Mouse (Mus musculus) kidney, embryonic 14.5 days (tissue): ENCODE results near the gene Ipcef1. TPM values are rescaled to one million over a fixed set of nuclear protein-coding genes. Genes with fewer than 3 reads are reported as not detected.

Source experiments
- ATAC-seq: fragments of 200-750 bp; cut with Nextera tagmentation; 2 replicates; pipeline ENCODE4 v1.8.0; 2017; ENCODE audit warnings: moderate number of reproducible peaks, mild to moderate bottlenecking, moderate TSS enrichment, moderate library complexity; ENCODE audit not compliant: low FRiP score, low TSS enrichment
- H3K27ac ChIP-seq: fragments of 300-500 bp; sonication (generic); 2 replicates; pipeline ENCODE4 v1.5.1; 2014; ENCODE audit warnings: low read depth, mild to moderate bottlenecking, low read length, moderate library complexity, mixed read lengths
- H3K27me3 ChIP-seq: fragments of 300-500 bp; sonication (generic); 2 replicates; pipeline ENCODE4 v1.6.1; 2014; ENCODE audit warnings: mild to moderate bottlenecking, low read length; ENCODE audit not compliant: control insufficient read depth, insufficient read depth
- H3K36me3 ChIP-seq: fragments of 300-500 bp; sonication (generic); 2 replicates; pipeline ENCODE4 v1.6.1; 2014; ENCODE audit warnings: low read length, mixed read lengths; ENCODE audit not compliant: control insufficient read depth, insufficient read depth
- H3K4me1 ChIP-seq: fragments of 300-500 bp; sonication (generic); 2 replicates; pipeline ENCODE4 v1.6.1; 2014; ENCODE audit warnings: low read length, mixed read lengths; ENCODE audit not compliant: control insufficient read depth, insufficient read depth
- H3K4me2 ChIP-seq: fragments of 300-500 bp; sonication (generic); replicated peaks from 2 replicates; pipeline ENCODE4 v1.6.1; 2014; ENCODE audit warnings: low read depth, mild to moderate bottlenecking, low read length
- H3K4me3 ChIP-seq: fragments of 300-500 bp; sonication (generic); 2 replicates; pipeline ENCODE4 v1.5.1; 2014; ENCODE audit warnings: mild to moderate bottlenecking, low read length
- H3K9ac ChIP-seq: fragments of 300-500 bp; sonication (generic); 2 replicates; pipeline ENCODE4 v1.6.1; 2014; ENCODE audit warnings: low read depth, mild to moderate bottlenecking, low read length, moderate library complexity
- H3K9me3 ChIP-seq: fragments of 300-500 bp; sonication (generic); 2 replicates; pipeline ENCODE4 v1.6.1; 2016; ENCODE audit warnings: low read length; ENCODE audit not compliant: control insufficient read depth
- WGBS: fragments of 180-500 bp; shearing (Covaris S2); extraction: QIAGEN DNeasy Blood & Tissue Kit; methylation state at CpG from one replicate; pipeline ENCODE4 v1.1.7; 2014; 5-methylcytosine and 5-hydroxymethylcytosine counted together
- polyA plus RNA-seq: library from polyadenylated mRNA; unstranded; fragments of >200 nt; fragmentation: Nextera tagmentation; extraction: Ambion mirVana; gene quantifications from 2 replicates; pipeline ENCODE4 v1.2.1, GENCODE M21; 2014

The Ipcef1 gene
- polyA plus RNA-seq, 1 experiment from 2014 or later: 3.6 TPM

DNA sequence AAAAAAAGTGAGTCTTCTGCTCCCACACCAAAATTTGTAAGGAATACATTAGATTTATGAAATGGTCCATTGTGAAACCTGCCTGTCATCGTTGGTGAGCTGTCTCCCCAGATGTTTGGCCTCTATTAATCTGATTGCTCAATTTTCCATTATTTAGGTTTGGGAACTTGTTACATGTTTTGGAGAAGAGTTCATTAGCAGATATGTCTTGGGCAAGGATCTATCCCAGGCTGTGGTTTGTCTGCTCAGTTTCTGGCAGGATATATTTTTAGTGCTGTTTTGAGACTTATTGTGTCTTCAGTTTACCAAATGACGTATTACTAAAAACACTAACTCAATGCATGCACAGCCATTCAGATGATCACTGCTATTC is 4.4 kb downstream of the Ipcef1 start:
- H3K27me3 ChIP-seq: no peaks in the 10 kb centered on the region
- H3K4me3 ChIP-seq: no peak overlapping the region
- H3K4me1 ChIP-seq: no peaks in the 10 kb centered on the region
- H3K9ac ChIP-seq: no peak overlapping the region
- 69% methylated on average over 2 of the region's 2 CpGs for WGBS
- H3K36me3 ChIP-seq: no peaks in the 10 kb centered on the region
- H3K4me2 ChIP-seq: no peak overlapping the region
- no peak for ATAC-seq
- H3K9me3 ChIP-seq: no peaks in the 10 kb centered on the region
- no peak overlapping the region for H3K27ac ChIP-seq

DNA sequence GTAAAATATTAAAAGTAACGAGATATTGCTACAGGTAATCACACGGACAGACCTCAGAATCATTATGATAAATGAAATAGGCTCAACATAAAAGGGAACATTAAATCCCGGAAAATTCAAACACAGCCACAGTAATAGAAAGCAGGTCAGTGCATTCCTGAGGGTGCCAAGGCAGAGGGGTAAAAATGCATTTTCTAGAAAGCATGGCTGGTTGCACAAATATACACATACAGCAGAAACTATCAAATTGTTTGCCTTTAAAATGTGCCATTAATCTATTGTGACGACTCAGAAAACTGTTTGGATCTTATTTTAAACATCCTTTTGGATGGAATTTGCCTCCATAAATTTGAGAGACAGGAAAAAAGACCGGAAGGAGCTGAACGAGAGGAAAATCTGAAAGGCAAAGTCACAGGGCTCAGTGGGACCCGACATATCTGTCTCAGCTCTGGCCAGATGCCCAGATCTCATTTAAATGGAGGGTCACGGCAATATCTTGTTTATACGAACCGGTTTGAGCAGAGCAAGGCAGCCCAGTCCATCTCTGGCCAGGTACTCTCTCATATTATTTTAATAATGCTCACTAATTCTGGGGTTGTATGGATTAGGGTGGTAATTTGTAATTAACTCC is 4.9 kb downstream of the Ipcef1 start:
- H3K4me2 ChIP-seq: no peak overlapping the region
- peak; percentile 85; the same call in 1 of the 2 replicates for ATAC-seq

DNA sequence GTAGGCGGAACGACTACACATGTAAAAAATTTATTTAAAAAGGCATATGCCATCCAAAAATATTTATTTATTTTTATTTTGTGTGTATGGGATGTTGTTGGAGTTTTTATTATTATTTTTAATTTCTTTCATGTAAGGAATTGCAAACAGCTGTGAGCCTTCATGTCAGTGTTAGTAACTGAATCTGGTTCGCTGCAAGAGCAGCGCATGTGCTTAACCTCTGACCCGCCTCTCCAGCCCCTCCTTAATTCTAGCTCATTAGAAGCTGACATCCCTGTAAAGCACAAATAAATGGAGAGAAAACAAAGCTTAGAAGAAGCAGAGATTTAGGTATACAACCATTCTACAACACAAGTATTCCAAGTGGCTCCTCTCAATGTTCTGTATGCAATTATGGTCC is 8.4 kb downstream of the Ipcef1 start:
- Histone ChIP-seq H3K9me3 (no peaks in the 10 kb centered on the region), H3K27me3 (no peaks in the 10 kb centered on the region), H3K4me3 (no peak overlapping the region), H3K4me2 (no peak overlapping the region), H3K9ac (no peak overlapping the region), H3K4me1 (no peaks in the 10 kb centered on the region), H3K36me3 (no peaks in the 10 kb centered on the region), H3K27ac (no peak overlapping the region)
- ATAC-seq: no peak
- WGBS: 58% methylated on average over 5 of the region's 5 CpGs

More for the DNA sequence above, 4.9 kb downstream of the Ipcef1 start:
- Histone ChIP-seq H3K4me1 (no peaks in the 10 kb centered on the region), H3K4me3 (no peak overlapping the region), H3K27me3 (no peaks in the 10 kb centered on the region), H3K27ac (no peak overlapping the region; the same call in 1 of the 2 replicates), H3K9me3 (no peaks in the 10 kb centered on the region), H3K9ac (no peak overlapping the region), H3K36me3 (no peaks in the 10 kb centered on the region)
- WGBS: 45% methylated on average over 10 of the region's 10 CpGs

DNA sequence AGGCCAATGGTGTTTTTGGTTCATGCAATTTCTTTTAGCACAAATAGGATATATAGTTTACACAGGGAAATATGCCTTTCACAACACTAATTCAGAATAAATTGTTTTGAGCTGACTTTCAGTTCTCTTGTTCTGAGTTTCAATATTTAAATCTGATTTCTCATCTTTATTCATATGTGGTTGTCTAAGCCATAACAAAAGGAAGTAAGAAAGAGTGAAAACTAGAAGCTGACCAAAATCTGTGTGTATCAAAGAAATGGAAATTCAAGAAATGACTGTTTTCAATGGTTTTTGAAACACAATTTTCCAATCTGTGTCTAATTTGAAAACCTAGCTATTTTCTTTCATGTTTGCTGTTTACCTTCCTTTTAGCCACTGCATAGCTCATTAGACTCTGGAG is 11.2 kb downstream of the Ipcef1 start:
- no peaks in the 10 kb centered on the region for H3K4me1 ChIP-seq
- no peak overlapping the region for H3K27ac ChIP-seq
- H3K9me3 ChIP-seq: no peaks in the 10 kb centered on the region
- no peaks in the 10 kb centered on the region for H3K36me3 ChIP-seq
- H3K27me3 ChIP-seq: no peaks in the 10 kb centered on the region
- no peak overlapping the region for H3K4me2 ChIP-seq
- no peak overlapping the region for H3K9ac ChIP-seq
- ATAC-seq: no peak
- H3K4me3 ChIP-seq: no peak overlapping the region

DNA sequence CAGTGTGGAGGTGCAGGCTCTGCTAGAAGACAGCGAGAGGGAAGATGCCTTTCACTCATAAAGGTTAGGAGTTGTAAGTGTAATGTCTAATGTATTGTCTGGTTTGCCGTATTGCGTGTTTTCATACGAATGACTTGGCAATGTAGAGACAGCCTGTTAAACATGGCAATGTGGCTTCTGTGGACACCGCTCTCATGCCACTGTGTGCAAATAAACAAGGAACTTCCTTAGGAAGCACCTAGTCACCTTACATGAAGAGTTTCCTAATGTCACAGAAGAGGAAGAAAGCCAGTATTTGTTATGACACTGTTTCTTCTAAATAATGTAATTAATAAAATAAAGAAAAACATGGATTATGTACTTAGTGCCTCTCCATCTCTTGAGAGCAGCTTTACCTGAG is 15.1 kb downstream of the Ipcef1 start:
- H3K27ac ChIP-seq: no peak overlapping the region
- 95% methylated on average over 5 of the region's 5 CpGs for WGBS
- H3K4me1 ChIP-seq: no peaks in the 10 kb centered on the region

DNA sequence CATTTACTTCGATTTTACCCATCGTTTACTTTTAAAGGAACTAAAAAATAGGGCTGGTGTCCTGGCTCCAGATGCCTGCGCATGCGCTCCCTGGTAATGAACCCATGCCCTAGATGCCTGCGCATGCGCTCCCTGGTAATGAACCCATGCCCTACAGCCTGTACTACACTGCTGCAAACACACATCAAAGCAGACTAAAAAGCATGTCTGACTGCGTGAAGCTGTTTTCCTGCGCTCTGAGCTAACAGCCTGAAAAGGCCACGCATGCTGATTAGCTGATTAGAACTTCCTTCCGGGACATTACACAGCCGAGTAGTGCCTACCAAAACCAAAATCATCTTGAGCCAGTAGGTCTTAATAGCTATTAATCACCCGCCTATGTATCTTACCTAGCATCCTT is 16.7 kb downstream of the Ipcef1 start:
- H3K27ac ChIP-seq: no peak overlapping the region
- ATAC-seq: no peak
- no peaks in the 10 kb centered on the region for H3K27me3 ChIP-seq
- no peaks in the 10 kb centered on the region for H3K9me3 ChIP-seq
- 75% methylated on average over 12 of the region's 12 CpGs for WGBS
- no peak overlapping the region for H3K9ac ChIP-seq
- no peaks in the 10 kb centered on the region for H3K36me3 ChIP-seq
- no peaks in the 10 kb centered on the region for H3K4me1 ChIP-seq
- no peak overlapping the region for H3K4me3 ChIP-seq
- H3K4me2 ChIP-seq: no peak overlapping the region

More for the DNA sequence above, 15.1 kb downstream of the Ipcef1 start:
- H3K36me3 ChIP-seq: no peaks in the 10 kb centered on the region
- no peak for ATAC-seq
- H3K4me3 ChIP-seq: no peak overlapping the region
- no peak overlapping the region for H3K9ac ChIP-seq
- no peaks in the 10 kb centered on the region for H3K9me3 ChIP-seq
- H3K4me2 ChIP-seq: no peak overlapping the region
- no peaks in the 10 kb centered on the region for H3K27me3 ChIP-seq

DNA sequence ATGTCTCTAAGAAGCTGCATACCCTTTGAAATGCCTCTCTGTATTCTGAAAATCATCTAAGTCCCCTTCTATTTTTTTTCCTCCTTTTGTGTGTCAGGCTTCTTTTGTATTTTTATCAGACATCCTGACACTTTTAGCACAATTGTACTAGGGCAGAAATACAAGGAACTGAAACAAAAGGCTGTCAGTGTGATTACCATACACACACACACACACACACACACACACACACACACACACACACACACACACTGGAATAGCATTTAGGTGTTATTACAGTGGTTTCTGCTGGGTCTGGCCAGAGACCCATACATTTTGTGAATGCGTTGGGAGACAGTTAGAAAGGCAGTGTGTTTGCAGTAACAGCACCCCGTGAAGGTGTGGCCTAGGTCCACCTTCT is 18.8 kb downstream of the Ipcef1 start:
- no peak overlapping the region for H3K27ac ChIP-seq
- no peak for ATAC-seq
- no peaks in the 10 kb centered on the region for H3K9me3 ChIP-seq
- no peaks in the 10 kb centered on the region for H3K36me3 ChIP-seq
- H3K9ac ChIP-seq: no peak overlapping the region
- WGBS: 92% methylated on average over 2 of the region's 2 CpGs
- H3K27me3 ChIP-seq: no peaks in the 10 kb centered on the region
- H3K4me1 ChIP-seq: no peaks in the 10 kb centered on the region
- H3K4me3 ChIP-seq: no peak overlapping the region
- no peak overlapping the region for H3K4me2 ChIP-seq

DNA sequence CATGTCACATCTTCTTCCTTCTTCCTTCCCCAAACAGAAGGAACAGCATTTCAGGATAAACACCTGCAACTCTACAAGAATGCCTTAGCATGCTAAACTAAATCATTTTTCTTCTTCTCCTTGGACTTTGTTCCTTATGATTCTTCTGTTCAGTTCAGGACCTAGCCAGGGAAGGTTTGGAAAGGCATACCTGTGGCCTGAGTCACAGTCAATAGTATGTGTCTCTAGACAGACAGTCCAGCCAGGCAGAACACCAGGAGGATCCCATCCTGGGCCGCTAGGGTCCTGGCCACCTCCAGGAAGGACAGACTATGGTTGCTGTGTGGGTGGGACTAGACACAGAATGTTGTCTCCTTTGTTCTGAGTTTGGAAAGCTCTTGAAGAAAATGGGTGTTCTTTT is 27.2 kb downstream of the Ipcef1 start:
- H3K9me3 ChIP-seq: no peaks in the 10 kb centered on the region
- H3K36me3 ChIP-seq: no peaks in the 10 kb centered on the region
- ATAC-seq: no peak
- WGBS: 73% methylated on average over 1 of the region's 1 CpGs
- no peak overlapping the region for H3K9ac ChIP-seq
- no peaks in the 10 kb centered on the region for H3K27me3 ChIP-seq
- H3K27ac ChIP-seq: no peak overlapping the region
- no peaks in the 10 kb centered on the region for H3K4me1 ChIP-seq
- H3K4me2 ChIP-seq: no peak overlapping the region
- H3K4me3 ChIP-seq: no peak overlapping the region

DNA sequence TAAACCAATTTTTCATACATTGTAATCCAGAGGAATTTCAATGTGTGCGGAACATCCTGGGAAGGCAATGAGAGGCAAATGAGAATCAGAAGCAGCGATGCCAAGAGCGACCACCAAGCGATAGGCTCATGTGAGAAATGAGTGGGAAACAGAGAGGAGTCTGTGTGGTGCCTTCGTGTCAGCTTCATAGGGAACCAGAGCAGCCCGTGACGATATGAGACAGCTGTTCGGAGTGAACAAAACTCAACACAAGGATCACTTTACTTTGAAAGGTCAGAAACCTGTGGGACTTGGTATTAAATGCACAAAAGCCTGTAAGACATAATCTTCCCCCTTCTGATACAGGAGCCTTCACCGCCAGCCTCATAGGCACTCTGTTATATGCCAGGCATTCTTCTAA is 31.7 kb downstream of the Ipcef1 start:
- H3K9me3 ChIP-seq: no peaks in the 10 kb centered on the region
- H3K9ac ChIP-seq: no peak overlapping the region
- no peak overlapping the region for H3K4me3 ChIP-seq
- WGBS: 70% methylated on average over 9 of the region's 9 CpGs
- H3K27ac ChIP-seq: no peak overlapping the region
- H3K27me3 ChIP-seq: no peaks in the 10 kb centered on the region
- no peaks in the 10 kb centered on the region for H3K4me1 ChIP-seq
- no peaks in the 10 kb centered on the region for H3K36me3 ChIP-seq
- H3K4me2 ChIP-seq: no peak overlapping the region
- no peak for ATAC-seq
